25 mouse cellular contexts compared by ENCODE assay signal in genomic region chr1:82824147-82824546, GRCm38 (mm10). TPM values are rescaled to one million over a fixed set of nuclear protein-coding genes. Genes with fewer than 3 reads are reported as not detected.
"Had no signal": no experiment of that assay in that cellular context is flagged by ENCODE, and none has a peak within 500 bp of the region (broad histone marks: within the 10 kb centered on the region; RNA-seq: fewer than 3 reads in every experiment).

No protein-coding gene starts in this region.

- H3K4me1 ChIP-seq: midbrain, embryonic 12.5 days; stomach, embryonic 15.5 days had no signal

- H3K36me3 ChIP-seq: intestine, embryonic 15.5 days; limb, embryonic 10.5 days; midbrain, embryonic 12.5 days; neural tube, embryonic 13.5 days; stomach, embryonic 15.5 days had no signal

- H3K27me3 ChIP-seq: intestine, embryonic 15.5 days; midbrain, embryonic 12.5 days; neural tube, embryonic 13.5 days; stomach, embryonic 15.5 days had no signal

- H3K9me3 ChIP-seq: intestine, embryonic 15.5 days; limb, embryonic 10.5 days; midbrain, embryonic 12.5 days; neural tube, embryonic 13.5 days; stomach, embryonic 15.5 days had no signal

- H3K4me3 ChIP-seq: intestine, embryonic 15.5 days; layer of hippocampus, adult 2 months; limb, embryonic 10.5 days; midbrain, embryonic 12.5 days; neural tube, embryonic 13.5 days; stomach, embryonic 15.5 days had no signal

- ATAC-seq: intestine, embryonic 15.5 days; lung, postnatal 0 days; midbrain, embryonic 16.5 days had no signal

- DNase-seq: kidney, adult 18-20 months; kidney, postnatal 10 days; kidney, postnatal 4 days; lung, adult 2 months; lung, postnatal 36 days; retina, postnatal 1 day; thymus, adult 2 months; thymus, postnatal 25 days had no signal

- H3K27ac ChIP-seq: intestine, embryonic 15.5 days; layer of hippocampus, adult 2 months; limb, embryonic 10.5 days; midbrain, embryonic 12.5 days; neural tube, embryonic 13.5 days; stomach, embryonic 15.5 days had no signal

- H3K4me2 ChIP-seq: intestine, embryonic 15.5 days; midbrain, embryonic 12.5 days; neural tube, embryonic 13.5 days; stomach, embryonic 15.5 days had no signal

- H3K9ac ChIP-seq: intestine, embryonic 15.5 days; midbrain, embryonic 12.5 days; neural tube, embryonic 13.5 days; stomach, embryonic 15.5 days had no signal

RNA-seq across cellular contexts. Expression of gene Gm47791, which starts 53.1 kb away (rescaled TPM):
- total RNA-seq: layer of hippocampus, adult 2 months; layer of hippocampus, postnatal 14 days; left cerebral cortex, adult 18-20 months; left cerebral cortex, postnatal 10 days; megakaryocyte, adult 5-6 weeks had no signal
- polyA plus RNA-seq: intestine, embryonic 15.5 days; kidney, embryonic 14.5 days; limb, embryonic 10.5 days; limb, embryonic 14.5 days; lung, adult 2 months; lung, postnatal 0 days; midbrain, embryonic 12.5 days; midbrain, embryonic 16.5 days; neural tube, embryonic 13.5 days; spleen, adult 2 months; stomach, embryonic 15.5 days; testis, adult 2 months; thymus, adult 2 months; urinary bladder, adult 2 months had no signal

RNA-seq across cellular contexts. Expression of gene Tm4sf20, which starts 55.9 kb away (rescaled TPM):
- total RNA-seq: layer of hippocampus, adult 2 months; layer of hippocampus, postnatal 14 days; left cerebral cortex, adult 18-20 months; left cerebral cortex, postnatal 10 days; megakaryocyte, adult 5-6 weeks had no signal
- polyA plus RNA-seq: limb, embryonic 10.5 days; limb, embryonic 14.5 days; lung, adult 2 months; spleen, adult 2 months; testis, adult 2 months had no signal
